Mouse (Mus musculus): ENCODE results near the gene Plxna4.
"Not testable (repeated sequence)": the region's sequence is repeated elsewhere in the genome, so short reads cannot be mapped to it uniquely, and the experiment has no call there.

Gene Plxna4

DNA sequence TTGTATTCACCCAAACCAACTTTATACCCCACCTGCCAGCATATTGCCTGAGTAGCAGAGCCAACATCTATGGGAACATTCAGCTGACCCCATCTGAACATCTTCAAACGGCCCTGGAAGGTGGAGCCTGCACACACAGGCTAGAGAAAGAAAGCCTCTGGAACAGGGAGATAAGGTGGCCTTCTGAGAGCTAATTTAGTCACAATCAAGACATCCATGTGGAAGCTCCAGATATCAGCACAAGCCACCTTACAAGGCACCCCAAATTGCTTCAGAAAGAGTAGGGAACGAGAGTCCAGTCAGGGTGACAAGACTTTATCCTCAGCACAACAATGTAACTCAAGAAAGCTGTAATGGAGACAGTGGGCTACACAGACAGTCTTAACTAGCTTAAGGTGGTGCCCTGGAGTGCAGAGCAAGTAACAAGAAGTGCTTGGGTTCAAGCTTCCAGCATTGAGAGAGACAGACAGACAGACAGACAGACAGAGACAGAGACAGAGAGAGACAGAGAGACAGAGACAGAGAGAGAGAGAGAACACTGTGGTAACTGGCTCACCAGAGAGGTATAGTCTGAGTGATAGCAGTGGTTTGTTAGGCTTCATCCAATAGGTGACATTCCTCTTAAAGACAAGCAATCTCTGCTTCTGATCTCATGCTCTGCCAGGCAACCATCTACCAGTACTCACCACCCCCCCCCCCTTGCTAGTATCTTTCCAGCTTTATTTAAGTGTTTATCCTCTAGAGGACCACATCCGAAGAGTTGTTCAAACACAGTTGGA is 53.8 kb downstream of the Plxna4 start:
- no peak for DNase-seq

DNA sequence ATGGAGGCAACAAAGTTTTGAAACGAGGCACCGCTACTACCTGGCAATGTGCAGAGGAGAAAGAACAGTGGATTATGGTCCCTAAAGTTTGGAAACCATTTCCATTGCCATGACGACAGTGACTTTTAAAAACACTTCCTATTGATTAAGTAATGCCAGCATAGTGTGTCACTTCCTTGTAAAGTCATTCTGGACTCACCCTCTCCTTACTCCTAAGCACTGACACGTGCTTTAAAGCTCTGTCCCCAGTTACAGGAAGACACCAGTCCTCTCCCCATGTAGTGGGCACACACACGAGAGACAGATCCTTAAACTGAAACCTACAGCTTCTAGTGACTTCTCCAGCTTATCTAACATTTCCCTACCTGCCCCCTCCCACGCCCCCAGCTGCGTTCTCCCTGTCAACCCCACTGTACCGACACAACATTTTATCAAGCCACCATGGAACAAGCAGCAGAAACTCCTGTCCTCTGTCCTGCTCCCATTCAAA is 59.9 kb downstream of the Plxna4 start:
- DNase-seq = no peak

DNA sequence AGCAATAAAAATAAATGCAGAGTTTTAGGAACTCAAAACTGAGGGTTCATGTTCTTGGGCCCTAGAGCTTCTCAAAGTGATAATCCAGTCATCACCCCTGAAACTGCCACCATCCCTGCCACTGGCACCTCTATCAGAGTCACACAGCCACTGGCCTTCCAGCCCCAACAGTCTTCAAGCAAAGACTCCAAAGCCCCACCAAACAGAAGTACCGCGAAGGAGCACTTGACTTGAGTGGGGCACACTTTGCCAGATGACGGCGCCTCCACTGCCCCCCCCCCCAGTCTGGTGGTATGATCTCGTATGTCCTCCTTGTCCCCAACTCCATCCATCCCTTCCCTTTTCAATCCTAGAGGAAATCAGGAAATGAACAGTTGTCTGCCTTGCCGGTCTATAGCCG is 60.5 kb downstream of the Plxna4 start:
- DNase-seq = no peak

DNA sequence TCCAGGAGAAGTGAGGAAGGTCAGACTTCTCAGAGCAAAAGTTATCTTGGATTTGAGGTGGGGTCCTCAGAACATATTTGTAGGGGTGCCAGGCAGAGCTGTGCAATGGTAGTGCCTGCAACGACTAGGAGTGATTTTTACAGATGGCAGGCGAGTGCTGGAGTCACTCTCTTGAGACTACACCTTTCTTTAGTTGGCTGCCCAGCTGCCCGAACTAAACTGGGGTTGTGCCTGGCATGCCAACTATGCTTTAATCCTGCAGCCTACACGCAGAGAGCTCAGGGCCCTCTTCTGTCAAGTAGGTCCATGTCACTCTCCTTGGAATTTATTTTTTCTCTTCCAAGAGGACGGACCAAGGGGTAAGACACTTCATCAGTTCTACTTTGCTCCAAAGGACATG is 61.2 kb downstream of the Plxna4 start:
- no peak for DNase-seq

DNA sequence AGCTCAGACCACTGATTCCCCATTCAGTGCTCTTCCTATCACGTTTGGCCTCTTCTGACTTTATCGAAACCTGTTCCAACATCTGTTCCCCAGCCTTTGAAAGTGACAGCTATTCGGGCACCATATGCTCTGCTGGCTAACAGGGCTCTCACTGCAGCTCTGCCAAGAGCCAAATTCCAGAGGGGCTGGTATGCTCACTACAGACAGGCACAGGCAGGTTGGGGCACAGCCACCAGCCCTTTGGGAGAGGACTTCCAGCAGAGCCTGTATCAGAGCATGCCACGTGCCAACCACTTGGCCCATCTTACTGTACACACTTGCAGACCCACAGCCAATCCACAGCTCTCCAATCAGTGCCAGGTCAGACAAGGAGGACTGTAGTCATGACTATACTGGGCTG is 67.9 kb downstream of the Plxna4 start:
- no peak for DNase-seq

DNA sequence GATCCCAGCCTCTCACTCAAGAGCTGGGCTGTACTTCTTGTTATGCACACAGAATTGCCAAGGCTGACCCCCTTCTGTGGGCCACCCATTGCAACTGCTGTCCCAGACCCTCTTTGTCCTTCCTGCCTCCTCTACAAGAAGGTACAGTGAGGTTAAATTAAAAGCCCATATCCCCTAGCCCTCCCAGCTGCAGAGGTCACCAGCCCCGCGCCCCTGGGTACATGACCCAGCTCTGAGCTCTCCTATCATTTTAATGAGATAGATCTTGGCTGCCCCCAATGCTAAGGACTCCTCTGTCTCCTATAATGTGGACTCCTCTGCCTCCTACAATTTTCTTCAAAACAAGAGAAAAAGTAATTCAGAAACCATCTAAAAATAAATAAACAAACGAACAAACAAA is 69.4 kb downstream of the Plxna4 start:
- no peak for DNase-seq

DNA sequence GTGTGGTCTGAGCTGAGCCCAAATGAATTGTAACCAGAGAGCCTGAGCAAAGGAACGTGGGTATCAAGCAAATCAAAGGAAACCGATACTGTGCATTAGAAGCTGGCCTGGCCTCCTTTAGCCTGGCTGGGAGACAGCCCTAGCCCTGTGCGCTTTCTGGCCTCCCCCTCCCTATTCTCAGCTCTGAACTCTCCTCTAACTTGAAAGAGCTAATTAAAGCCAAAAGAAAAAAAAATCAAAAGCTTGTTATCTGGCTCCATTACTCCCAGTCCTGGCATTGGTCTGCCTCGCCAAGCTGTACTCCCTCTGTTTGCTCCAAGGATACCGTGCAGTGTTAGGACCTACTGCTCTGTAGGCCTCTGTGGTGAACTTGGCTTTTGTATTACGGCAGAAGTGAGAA is 73.9 kb downstream of the Plxna4 start:
- no peak for DNase-seq

DNA sequence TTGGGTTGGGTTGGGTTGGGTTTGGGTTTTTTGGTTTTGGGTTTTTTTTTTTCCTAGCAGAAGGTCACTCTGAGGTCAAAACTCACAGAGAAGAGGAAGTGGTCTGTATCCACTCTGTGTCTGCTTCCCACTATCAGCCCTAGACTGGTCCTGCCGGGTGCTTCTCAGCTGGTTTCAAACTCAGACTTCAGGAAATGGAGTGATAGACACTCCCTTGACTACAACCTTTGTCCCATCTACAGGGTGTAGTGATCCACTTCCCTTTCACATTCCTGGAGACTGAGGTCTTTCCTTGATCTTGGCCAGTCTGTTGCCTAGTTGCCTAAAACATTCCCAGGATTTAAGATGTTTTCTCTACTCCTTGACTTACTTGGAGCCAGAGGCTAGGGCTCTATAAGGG is 76.0 kb downstream of the Plxna4 start:
- DNase-seq = peak; percentile 47

DNA sequence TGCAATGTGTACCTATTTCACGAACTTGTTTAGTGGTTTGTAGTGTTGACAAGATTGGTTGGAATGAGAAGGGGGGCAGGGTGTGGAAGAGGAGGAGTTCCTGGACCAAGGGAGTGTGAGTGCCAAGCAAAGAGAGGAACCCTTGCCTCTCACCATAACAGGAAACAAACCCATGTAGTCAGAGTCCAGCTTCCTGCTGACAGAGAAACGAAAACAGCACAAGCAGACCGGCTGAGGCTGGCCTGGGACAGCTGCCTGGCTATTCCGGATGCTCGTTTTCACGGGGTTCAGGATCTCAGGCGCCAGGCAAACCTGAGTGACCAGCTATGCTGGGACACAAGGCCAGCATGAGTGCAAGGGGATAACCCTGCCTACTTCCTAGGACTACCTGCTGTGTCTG is 77.1 kb downstream of the Plxna4 start:
- peak; percentile 71 for DNase-seq

DNA sequence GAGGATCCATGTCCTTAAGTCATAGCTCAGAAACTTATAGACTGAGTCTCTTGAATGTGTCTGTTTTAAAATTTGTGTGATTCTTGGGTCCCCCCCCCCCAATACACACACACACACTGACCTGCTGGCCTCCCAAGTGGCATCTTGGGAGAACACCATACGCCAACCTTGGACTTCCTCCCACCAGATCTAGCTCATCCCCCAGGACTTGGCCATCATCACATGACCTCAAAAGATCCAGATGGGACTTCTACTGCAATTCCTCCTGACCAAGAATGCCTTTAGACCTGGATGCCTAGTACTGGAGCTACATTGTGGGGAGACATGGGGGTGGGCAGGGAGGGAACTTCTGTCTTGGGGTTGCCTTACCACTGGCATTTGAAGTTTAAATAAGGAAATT is 77.5 kb downstream of the Plxna4 start:
- DNase-seq = no peak

DNA sequence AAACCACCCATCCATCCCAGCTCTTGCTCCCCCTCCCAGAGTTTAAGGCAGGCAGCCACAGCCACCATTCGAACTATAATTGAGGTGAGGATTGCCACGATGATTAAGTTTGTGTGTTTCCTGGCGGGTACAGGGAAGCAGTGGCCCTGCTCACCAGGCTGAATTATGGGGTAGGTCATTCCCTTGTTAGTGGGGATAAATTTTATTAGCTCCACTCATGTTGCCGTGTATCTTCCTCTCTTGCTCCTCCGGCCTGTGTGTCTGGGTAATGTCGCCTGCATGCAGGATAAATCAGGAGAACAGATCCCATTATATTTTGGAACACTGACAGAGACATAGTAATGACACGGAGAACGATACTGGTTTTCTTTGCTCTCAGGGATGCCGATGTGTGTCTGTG is 78.9 kb downstream of the Plxna4 start:
- no peak for DNase-seq

DNA sequence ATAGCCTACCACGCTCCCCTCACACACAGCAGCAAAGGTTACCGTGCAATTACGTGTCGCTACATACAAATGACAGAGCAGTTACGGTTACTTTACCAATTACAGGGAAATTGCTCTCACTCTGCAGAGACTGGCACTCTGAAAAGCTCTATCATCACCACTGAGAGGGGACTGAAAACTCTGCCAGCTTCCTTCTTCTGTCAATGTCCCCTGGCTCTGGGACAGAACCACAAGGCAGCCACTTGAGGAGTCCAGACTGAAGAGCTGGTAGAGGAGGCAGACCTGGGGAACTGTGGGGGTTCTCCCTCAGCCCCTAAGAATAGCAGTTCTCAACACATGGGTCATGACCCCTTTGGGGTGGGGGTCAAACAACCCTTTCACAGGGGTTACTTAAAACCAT is 83.0 kb downstream of the Plxna4 start:
- no peak for DNase-seq

DNA sequence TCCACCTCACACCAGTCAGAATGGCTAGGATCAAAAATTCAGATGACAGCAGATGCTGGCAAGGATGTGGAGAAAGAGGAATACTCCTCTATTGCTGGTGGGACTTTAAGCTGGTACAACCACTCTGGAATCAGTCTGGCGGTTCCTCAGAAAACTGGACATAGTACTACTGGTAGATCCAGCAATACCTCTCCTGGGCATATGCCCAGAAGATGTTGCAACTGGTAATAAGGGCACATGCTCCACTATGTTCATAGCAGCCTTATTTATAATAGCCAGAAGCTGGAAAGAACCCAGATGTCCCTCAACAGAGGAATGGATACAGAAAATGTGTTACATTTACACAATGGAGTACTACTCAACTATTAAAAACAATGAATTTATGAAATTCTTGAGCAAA is 86.8 kb downstream of the Plxna4 start:
- not testable (repeated sequence) for DNase-seq

DNA sequence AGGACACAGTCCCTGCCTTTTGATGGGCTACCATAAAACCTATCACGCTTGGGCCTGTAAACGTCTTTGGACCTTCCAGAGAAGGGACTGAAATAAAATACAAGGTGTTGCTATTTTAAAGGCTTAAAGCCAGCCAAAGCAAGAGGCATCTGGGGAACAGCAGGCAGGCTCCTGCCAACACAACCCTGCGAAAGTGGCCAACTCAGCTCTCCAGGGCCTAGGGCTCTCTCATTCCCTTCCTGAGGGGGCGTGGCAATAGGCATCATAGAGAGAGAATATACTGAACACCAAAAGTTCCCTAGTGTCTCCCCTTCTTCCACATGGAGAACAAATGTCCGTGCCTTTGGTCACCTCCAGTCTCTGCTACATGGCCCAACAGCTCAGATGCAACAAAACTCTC is 89.9 kb downstream of the Plxna4 start:
- DNase-seq = no peak

DNA sequence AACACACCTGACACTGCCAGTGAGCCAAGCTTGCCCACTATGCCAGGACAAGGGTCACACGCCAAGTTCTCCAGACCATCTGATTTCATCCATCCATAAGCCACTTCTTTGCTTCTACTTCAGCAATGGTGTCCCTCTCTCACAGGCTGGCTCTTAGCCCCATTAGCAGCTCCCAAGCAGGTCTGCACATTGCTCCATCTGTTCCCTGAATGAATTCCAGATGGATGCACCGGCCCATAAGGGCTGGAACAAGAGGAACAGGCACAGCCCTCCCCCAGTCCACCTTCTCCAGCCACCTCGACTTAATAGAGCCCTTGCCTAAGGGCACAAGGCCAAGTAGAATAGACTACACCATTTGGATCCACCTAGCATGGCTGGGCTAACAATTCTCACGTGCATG is 91.9 kb downstream of the Plxna4 start:
- no peak for DNase-seq

DNA sequence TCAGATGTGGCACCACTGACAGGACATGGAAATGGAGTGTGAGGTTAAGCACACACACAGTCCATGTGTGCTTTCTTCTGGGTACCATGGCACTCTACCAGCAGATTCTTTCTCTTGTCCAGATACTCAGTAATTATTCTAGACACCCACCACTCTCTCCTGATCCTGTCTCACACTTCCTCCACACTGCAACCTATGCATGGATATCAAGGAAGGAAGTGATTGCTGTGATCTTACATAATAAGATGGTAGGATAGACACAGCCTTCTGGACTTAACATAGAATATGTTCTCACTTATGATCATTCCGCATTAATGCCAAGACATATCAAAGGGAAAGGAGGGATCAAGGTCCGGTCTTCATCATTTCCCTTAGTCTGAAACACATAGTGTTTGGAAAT is 92.5 kb downstream of the Plxna4 start:
- no peak for DNase-seq

DNA sequence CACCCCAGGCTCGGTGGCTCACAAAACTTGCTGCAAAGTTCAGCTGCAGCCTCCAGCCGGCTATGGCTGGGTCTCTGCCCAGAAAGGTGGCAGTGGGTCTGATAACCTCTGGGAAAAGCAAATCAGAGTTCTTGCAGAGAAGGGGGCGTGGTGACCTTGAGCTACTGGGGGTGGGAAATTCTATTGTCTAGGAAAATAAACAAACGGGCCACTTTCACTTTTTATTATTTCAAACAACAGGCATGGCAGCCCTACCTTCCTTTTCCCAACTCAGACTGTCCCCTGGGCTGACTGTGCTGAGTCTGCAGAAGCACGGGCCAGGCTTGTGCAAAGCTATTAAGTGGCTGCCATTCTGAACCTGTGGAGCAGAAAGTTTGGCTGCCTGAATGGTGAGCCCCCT is 94.4 kb downstream of the Plxna4 start:
- DNase-seq = peak; percentile 26

DNA sequence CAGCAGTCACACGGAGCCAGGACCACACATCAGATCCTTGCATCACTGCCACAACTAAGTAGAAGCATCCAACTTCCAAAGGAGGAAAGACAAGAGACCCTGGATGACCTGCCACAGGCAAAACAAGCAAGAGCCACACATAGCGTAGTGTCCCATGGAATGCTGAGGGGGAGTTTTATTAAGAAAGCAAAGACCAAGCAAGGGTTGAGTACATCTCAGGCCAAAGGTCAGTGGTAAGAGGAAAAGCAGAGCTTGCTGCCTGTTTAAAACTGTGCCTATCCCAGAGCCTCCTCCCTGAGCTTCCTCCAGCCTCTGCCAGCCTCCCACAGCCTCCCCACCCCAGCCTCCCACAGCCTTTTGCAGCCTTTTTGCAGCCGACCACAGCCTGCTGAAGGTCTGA is 100.9 kb downstream of the Plxna4 start:
- DNase-seq = no peak

DNA sequence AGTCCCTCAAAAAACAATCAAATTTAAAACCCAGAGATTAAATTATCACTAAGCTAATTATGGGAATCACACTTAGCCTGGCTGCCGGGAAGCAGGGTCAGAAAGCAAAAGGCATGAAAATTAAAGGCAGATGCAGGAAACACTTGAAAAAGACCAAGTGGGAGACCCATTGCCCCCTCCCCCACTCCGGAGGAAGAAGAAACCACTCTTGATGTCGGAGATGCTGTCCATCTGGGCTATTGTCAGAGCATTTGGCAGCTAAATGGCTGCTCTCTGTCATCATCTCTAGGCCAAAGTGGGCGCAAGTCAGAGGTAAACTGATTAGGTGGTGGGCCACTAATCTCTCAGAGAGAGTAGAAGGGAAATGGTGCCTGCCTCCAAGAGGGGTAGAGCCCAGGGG is 105.5 kb downstream of the Plxna4 start:
- no peak for DNase-seq

DNA sequence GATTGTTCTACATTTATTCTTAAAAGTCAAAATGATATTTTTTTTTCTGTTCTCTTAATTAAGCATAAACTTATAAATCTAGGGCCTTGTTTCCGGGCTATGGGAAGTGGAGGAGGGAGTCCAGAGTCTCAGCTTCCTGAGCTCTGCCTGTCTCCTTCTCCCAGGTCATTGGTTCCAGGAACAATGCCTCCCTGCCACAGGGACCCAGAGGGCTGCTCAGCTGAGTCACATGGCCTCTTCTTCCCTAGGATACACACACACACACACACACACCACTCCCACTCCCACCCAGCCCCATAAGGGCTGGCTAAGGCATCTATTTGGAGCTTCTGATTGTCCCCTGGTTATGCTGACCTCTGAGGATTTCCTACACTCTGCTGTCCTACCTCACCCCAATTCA is 107.3 kb downstream of the Plxna4 start:
- peak; percentile 44 for DNase-seq

DNA sequence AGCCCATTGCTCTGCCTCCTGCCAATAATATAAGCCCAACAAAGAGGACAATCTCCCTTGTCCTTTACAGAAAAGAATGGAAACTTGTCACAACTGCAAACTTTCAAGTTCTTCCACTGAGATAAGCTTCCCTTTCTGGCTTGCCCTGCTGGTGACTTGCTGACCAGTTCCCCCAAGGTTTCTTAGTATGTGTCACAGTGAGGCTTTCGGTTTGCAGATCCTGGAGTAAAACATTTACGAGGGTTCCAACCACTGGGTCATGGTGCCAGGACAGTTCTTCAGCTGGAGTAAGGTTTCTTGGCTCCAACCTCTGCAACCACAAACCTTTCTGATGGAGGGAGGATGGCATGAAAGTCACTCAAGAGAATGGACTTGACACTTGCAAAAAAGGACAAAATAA is 108.2 kb downstream of the Plxna4 start:
- peak; percentile 51 for DNase-seq

DNA sequence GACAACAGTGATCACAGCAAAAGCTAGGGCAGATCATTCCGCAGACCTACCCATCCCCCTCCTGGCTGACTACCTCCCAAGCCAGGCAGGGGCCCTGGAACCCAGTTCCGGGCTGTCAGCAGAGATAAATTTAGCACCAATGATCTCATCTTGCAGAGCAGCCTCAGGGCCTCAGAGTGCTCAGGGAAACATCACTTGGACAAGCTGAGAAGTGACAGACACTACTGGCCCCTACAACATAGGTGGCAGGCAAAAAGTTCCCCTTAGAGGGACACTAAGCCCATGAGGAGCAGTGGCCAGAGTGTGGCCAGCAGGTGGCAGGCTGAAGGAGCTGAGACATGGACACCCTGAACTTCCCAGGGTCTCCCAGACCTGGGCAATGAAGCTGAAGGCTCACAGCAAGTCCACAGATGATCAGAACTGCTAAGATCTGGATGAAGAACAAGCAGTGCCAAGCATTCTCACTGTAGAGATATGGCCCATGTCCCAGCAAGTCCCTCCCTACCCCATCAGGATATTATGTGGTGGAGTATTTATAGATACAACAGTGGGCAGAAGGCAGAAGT is 108.7 kb downstream of the Plxna4 start:
- peak; percentile 53 for DNase-seq

DNA sequence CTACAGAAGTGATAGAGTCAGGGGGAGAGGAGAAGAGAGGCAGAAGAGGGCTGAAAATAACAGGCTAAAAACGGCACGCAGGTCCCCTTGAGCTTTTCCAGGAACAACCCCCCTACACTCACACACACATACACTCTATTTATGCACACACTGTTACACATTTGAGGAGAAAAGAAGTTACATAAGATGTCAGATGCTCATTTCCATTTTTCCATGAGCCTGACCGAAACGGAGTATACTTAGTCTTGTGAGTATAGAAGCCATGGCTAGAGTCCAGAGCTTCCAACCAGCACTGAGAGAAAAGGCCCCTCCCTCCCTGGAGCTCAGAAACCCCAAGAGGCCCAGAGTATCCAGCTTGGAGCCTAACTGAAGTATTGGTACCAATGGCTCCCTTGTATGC is 112.0 kb downstream of the Plxna4 start:
- peak; percentile 13 for DNase-seq

DNA sequence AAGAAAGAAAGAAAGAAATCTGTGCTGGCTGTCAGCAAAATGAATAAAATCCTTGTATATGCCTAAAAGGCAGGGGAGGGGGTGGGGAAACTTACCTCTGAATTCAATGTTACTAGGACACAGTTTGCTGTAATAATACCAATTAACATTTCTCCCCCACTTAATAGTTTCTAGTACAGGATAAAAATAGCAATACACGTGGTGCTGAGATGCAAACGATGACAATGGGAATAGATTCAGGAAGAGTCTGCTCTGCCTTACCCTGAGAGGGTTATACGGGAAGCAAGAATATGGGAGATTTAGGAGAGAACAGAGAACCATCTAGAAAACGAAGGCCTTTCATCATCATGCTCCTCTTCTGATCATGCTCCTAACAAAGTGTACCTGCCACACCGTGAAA is 115.9 kb downstream of the Plxna4 start:
- DNase-seq = no peak

DNA sequence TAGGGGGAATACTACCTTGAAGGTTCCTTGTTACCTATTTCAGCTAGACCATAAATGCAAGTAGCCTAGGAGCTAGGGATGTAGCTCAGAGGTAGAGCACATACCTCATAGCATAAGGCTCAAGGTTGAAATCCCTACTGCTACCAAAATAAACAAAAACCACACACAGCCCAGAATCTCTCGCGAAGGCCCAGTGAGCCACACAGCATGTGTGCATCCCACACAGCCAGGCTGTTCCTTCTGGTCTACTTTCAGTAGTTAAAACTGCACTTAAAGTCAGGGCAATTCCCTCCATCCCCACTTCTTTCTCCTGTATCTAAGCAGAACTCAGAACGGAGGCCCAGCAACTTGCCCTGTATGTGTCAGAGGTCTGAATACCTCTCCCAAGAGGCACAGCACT is 116.4 kb downstream of the Plxna4 start:
- DNase-seq = no peak

Measured in kidney, adult 9 months (tissue).